Mouse (Mus musculus) lung, postnatal 4 days (tissue): ENCODE measurements at regions not wholly inside any gene's neighbourhood (a gene's known extent, or its start where the extent isn't known, plus 50 kb on each side); places are given as distances from the start of the nearest gene placed in this dataset.
A peak's percentile ranks its signal among the peaks of the same experiment; 100 is the strongest.

Experiments used
- DNase-seq, 2 experiments: peaks; one replicate each; pipeline ENCODE4 v3.0.0; 2021

GRCm38 (mm10) chr8:26226612-26227528 is 107.5 kb downstream of the Gm45692 start:
- DNase-seq = no peak

- no peak for DNase-seq
Measured at GRCm38 (mm10) chr8:26227529-26227895, 108.2 kb downstream of the Gm45692 start.

DNA sequence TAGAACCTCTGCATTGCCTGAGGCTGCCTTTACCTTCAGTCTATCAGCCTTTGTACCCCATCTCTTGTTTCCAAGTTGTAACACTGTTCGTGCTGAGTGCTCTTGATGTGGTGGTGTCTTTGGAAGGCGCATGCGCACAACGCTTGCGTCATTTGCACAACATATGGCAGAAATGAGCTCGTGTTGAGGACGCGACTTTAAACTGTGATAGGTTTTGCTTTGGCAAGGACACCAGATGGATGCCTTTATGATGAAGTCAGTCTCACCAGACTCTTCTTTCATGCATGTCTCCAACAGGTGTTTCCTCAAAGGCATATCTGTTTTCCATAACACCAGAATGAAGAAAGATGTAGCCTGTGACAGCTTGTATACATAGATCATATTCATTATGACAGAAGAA is 110.2 kb downstream of the Gm45692 start:
- no peak for DNase-seq

DNA sequence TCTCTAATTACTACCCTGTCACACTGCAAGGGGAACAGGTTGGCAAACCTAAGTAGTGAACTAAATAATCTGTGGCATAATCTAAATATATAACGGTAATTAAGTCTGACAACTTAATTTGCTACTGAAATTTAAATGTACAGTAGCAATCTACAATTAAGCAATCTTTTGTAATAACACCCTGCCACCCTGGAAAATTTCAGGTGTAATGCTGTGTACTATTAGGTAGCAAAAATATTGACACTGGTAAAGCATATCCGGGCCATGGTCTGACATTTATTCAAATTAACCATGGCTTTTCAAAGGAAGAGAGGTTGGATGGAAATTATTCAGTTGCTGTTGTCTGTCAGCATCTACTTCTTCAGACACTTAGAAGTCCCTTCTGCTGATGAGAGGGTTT is 119.7 kb downstream of the Gm45692 start:
- no peak for DNase-seq

DNA sequence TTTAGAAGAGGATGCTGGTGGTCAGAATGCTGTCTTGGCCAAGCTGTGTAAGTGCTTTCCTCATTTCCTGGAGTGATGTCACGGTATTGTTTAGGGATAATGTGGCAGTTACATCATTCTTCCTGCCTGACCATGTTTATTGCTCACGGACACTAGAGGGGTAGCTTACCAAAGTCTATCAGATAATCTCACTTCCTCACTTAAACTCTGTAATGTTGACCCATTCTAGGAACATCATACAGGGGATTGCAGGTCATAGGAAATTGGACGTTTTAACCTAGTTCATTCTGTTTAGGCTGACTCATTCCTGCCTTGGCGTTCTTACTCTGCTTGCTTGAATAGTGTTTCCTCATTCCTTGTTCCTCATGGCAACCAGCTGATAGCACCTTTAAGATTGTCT is 120.3 kb downstream of the Gm45692 start:
- peak in 1 of 2 experiments; percentile 15 for DNase-seq

- peak in 1 of 2 experiments; percentile 30 for DNase-seq
Measured at GRCm38 (mm10) chr8:26243743-26244142, 124.4 kb downstream of the Gm45692 start.

- no peak for DNase-seq
Measured at GRCm38 (mm10) chr8:26244308-26244707, 125.0 kb downstream of the Gm45692 start.

- DNase-seq = no peak
Measured at GRCm38 (mm10) chr8:26255191-26255669, 135.9 kb downstream of the Gm45692 start.

GRCm38 (mm10) chr8:26260294-26260693 is 141.0 kb downstream of the Gm45692 start:
- no peak for DNase-seq

GRCm38 (mm10) chr8:26262536-26262935 is 143.2 kb downstream of the Gm45692 start:
- no peak for DNase-seq

DNA sequence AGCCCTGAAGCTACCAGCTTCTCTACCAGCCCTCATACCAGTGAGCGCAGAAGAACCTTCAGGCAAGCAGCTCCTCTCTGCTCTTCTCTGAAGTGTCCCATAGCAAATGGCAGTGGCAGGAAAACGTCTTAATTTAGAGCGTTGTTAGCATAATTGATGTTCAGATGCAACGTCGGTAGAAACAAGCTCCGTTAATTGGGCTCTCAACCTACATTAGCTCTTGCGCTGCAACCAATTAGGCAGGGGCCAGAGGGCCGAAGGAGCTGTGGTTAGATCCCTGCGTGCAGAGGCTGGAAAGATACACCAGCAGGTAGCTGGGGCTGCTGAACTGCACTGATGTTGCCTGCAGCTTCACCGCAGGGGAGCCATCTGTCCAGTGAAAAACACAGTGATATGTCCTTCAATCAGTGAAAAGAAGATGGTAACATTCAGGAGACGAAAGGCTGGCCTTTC is 145.6 kb downstream of the Gm45692 start:
- DNase-seq = no peak

DNA sequence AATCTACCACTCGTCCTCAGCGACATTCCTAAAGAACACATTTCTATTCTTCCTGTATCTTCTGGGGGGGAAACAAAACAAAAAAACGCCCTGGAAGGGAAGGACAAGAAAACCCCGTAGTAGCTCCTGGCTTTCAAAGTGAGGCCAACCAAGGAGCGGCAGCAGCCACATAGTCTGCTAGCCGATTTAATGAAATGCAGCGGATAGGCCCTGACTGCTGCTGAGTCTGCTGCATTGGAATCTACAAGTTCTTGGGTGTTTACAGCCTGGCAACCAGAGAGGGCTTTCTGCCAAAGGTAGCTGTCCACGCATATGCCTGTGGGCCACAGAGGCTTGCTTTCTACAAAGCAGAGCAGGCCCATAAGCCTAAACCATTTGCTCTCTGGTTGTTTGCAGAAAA is 146.0 kb downstream of the Gm45692 start:
- DNase-seq = peak in 1 of 2 experiments; percentile 40

DNA sequence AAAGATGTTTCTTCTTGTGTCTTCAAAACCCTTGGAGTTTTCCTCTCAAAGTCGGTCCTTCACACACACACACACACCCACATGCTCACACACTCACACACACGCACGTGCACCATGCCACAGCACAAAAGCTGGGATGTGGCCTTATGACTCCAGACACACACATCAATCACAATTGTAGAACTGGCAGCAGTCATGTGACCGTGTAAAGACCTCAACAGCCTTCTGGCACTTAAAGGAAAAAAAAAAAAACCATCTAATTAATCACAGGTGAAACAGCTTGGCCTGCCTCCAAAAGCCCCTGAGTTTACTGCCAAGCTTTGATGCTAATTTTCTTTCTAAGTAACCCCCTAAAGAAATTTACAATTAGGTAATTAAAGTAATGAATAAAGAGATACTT is 147.1 kb downstream of the Gm45692 start:
- DNase-seq = no peak

DNA sequence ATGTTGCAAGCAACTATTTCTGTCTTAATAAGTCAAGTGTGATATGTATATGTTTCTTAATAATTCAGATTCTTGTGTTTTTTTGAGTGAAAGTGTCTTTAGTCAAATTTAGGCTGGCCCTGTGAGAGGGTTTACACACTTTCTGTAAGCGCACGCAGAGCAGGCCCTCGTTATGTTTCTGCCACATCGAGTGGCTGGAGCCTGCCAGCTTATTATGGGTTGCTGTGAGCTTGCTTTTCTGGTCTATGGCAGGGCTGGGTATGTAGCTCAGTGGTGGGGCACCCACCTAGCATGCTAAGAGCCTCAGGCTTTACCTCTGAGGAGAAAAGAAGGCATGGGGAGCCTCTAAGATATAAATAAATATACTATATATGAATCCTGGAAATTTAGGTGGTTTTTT is 148.2 kb downstream of the Gm45692 start:
- DNase-seq = no peak

DNA sequence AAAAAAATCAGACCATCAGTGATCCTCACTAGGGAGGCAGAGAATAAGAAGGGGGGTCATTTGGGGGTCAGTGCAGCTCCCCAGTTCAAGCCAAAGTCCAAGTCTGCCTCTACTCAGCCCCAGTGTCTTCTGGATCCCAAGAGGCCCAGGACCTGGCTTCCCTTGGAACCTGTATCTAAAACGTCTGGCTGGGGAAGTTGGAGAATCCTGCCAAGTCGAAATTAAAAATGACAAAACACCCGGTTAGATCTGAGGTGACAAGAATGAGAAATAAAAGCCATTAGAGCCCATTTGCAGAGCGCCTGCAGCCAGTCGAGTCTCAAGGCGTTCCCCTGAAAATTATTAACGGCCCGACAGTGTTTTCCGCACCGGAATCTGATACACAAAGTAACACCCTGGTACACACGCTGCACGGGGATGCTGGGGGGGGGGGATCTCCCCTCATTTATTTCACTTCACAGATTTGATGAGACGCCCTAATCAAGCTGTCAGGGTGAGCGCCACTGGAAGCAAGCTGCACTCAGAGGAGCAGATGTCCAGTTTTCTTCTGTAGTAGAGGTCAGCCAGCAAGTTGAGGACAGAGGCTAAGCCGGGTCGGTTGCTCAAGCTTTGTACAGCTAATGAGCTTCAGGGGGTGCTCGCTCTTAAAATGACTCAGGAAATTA is 149.5 kb downstream of the Gm45692 start:
- DNase-seq = peak in 1 of 2 experiments; percentile 41

- peak in 1 of 2 experiments; percentile 18 for DNase-seq
Measured at GRCm38 (mm10) chr8:26272110-26272509, 152.8 kb downstream of the Gm45692 start.

- DNase-seq = no peak
Measured at GRCm38 (mm10) chr8:26272675-26273414, 153.5 kb downstream of the Gm45692 start.

DNA sequence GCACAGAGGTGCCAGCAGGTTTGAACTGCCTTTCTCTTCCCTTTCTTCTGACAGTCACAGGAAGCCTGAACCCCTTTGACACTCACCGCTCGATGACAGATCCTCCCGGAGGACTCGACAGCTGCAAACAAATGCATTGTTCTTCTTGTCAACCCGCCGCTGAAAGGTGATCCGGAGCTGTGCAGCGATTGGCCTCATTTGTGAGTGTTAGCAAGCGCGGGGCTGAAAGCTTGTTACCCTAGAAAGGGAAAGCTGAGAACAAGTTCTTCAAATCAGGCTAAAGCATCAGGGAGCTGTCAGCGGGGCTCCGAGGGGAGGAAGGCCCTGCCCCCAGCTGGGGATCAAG is 154.1 kb downstream of the Gm45692 start:
- no peak for DNase-seq

DNA sequence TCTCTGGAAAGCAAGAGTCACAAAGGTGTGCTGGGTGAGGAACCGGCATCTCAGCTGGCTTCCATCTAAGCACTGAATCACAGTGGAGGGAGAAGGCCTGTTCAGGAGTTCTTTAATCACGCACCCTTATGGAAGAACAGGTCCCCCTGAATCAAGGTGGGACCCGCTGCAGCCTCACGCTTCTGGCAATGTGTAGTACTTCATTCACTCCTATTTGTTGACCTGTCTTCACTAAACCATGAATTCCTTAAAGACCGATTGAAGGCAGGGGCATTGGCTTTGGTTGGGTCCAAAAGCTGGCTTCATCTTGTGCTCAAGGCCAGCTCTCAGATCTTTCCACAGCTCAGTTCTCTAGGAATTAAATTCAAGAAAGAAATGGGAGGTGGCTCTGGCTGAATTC is 154.5 kb downstream of the Gm45692 start:
- DNase-seq = no peak

DNA sequence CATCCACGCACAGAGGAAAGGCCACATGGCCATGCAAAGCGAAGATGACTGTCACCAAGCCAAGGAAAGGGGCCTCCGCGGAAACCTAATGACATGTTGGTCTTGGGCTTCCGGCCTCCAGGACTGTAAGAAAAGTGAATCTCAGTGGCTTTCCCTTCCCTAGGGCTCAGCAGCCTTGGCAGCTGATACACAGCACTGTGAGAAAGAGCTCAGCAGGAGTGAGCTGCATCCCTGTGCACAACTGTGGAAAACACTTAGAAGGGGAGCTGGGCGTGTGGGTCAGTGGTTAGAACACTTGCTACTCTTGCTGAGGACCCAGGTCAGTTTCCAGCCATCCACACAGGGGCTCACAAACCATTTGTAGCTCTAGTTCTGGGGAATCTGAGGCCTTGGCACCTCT is 155.1 kb downstream of the Gm45692 start:
- no peak for DNase-seq

DNA sequence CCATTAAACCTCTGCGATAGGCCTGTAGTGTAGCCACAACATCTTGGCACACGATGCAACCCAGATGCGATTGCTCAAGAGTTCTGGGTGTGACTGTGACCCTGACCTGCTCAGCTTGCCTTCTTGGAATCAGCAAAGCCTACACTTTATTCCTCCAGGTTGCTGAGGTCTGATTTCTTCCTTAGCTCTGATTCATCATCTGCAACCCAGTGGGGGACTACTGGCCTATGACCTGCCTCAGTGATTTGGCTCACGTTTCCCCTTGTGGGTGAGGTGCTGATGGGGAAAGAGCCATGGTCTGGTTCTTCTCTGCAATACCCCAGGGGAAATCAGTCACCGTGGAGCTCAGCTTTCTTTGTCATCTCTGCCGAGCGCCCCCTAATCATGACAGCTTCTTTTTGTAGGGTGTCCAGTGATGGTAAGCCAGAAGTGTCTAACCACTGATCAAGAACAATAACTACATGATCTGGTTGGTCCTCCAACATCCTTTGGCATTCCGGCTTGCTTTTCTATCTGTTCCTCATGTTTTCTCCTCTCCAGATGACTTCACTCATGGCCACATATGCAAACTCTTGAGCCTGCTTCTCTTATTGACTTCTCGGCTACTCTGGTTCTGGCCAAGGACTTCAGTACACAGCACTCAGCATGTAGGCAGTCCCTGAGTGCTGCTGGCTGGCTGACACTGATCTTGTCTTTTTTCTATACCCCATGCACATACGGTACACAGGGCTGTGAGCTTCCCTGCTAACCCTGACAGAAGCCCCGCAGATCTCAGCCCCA is 163.0 kb downstream of the Gm45692 start:
- no peak for DNase-seq

GRCm38 (mm10) chr8:26283957-26284356 is 164.6 kb downstream of the Gm45692 start:
- no peak for DNase-seq

GRCm38 (mm10) chr8:26287665-26288064 is 168.3 kb downstream of the Gm45692 start:
- DNase-seq = no peak
